Mouse (Mus musculus): ENCODE measurements around the gene Mecr. TPM values are rescaled to one million over a fixed set of nuclear protein-coding genes. Genes with fewer than 3 reads are reported as not detected.
"Not testable (repeated sequence)": the region's sequence is repeated elsewhere in the genome, so short reads cannot be mapped to it uniquely, and the experiment has no call there.

Gene Mecr
- 15.6 and 17.9 TPM in 2 replicates for polyA plus RNA-seq (2011; ENCODE audit: insufficient read depth, insufficient read length, low read depth, missing spikeins)

DNA sequence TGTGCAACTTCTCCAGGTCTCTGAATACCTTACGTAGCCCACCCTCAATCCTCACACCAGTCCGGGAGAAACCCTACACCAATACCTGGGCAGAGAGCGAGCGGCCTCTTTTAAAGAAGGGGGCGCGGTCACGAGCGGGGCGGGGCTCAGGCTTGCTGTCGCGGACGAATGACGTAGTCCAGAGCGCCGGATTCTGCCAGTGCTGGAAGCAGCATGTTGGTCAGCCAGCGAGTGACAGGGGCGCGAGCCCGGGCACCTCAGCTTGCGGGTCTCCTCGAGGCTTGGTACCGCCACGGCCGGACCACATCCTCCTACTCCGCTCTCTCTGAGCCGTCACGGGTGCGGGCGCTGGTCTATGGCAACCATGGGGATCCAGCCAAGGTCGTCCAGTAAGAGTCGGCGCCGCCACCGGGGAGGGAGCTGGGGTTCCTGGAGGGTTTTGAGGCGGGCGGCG lies at the start of gene Mecr:
Gene Mecr, plus strand, starts transcription at position 181 of the 454 bp plus-strand sequence.
- TF ChIP-seq EP300 (IDR thresholded peaks at IDR 0.05; ENCODE audit: insufficient read depth, low read depth, low read length) (0 out of 2 replicates have a peak, but pooled peaks have one; percentile 16), CTCF (IDR thresholded peaks at IDR 0.05; ENCODE audit: low read depth, low read length) (no peak), POLR2A (IDR thresholded peaks at IDR 0.05; ENCODE audit: insufficient read depth, low read length) (no peak)
- peak within 1 kb of the TSS; percentile 89 for H3K4me3 ChIP-seq (ENCODE audit: low read depth, low read length)
- H3K4me1 ChIP-seq (ENCODE audit: control insufficient read depth, insufficient read depth, low read length): no peaks in the 10 kb centered on the region
- H3K9ac ChIP-seq (ENCODE audit: low read depth, poor library complexity, severe bottlenecking): peak within 1 kb of the TSS; percentile 81
- H3K27ac ChIP-seq (ENCODE audit: insufficient read depth, low read length): no peak within 1 kb of the TSS
- H3K27me3 ChIP-seq (ENCODE audit: control insufficient read depth, insufficient read depth, low read length, poor library complexity, severe bottlenecking): no peaks in the 10 kb centered on the region
- H3K9me3 ChIP-seq (replicated peaks; ENCODE audit: control insufficient read depth, insufficient read depth, low read length, poor library complexity, severe bottlenecking): no peaks in the 10 kb centered on the region
- H3K36me3 ChIP-seq (ENCODE audit: control insufficient read depth, insufficient read depth, low read length, poor library complexity, severe bottlenecking): 0 out of 2 replicates have a peak, but pooled peaks cover 2% of the 10 kb centered on the region

DNA sequence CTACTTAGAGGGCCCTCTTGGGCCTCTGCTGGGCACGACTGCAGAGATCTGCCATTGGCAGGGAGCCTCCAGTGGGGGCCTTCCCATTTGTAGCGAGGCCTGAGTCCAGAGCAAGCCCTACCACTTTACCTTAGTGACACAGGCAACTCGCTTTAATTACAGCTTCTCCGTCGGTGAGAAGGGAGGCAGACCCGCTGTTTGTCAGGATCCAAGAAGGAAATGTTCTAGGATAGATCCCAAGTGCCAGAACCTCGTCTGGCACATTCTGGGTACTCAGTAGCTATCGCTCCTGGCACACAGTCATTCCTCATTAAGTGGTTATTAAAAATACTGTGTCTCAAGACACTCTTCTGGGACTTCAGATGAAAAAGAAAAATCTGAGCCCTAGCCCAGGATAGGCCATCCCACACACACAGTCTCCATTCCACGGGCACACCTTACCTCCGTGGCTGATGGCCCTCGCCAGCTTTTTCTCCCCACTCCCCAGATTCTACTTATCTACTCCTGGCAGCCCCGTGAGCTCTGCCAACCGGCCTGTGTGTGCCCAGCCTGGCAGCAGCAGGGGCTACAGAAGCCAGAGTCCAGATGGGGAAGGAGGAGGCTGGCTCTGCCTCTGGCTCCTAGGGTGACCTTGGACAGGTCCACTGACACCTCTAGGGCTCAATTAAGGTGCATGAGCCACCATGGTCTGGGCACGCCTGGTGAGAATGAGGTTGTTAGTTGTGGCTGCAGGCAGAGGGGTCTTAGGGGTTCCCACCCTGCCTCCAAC lies 46.8 kb upstream of the Mecr start:
- Histone ChIP-seq H3K4me1 (ENCODE audit: control insufficient read depth, insufficient read depth, low read length) (no peaks in the 10 kb centered on the region), H3K9me3 (replicated peaks; ENCODE audit: control insufficient read depth, insufficient read depth, low read length, poor library complexity, severe bottlenecking) (no peaks in the 10 kb centered on the region), H3K27me3 (ENCODE audit: control insufficient read depth, insufficient read depth, low read length, poor library complexity, severe bottlenecking) (no peaks in the 10 kb centered on the region), H3K9ac (ENCODE audit: low read depth, poor library complexity, severe bottlenecking) (no peak overlapping the region), H3K27ac (ENCODE audit: insufficient read depth, low read length) (no peak overlapping the region), H3K36me3 (ENCODE audit: control insufficient read depth, insufficient read depth, low read length, poor library complexity, severe bottlenecking) (no peaks in the 10 kb centered on the region), H3K4me3 (ENCODE audit: low read depth, low read length) (no peak overlapping the region)
- TF ChIP-seq EP300 (IDR thresholded peaks at IDR 0.05; ENCODE audit: insufficient read depth, low read depth, low read length): no peak
- TF ChIP-seq POLR2A (IDR thresholded peaks at IDR 0.05; ENCODE audit: insufficient read depth, low read length): no peak
- no peak for TF ChIP-seq CTCF (IDR thresholded peaks at IDR 0.05; ENCODE audit: low read depth, low read length)

DNA sequence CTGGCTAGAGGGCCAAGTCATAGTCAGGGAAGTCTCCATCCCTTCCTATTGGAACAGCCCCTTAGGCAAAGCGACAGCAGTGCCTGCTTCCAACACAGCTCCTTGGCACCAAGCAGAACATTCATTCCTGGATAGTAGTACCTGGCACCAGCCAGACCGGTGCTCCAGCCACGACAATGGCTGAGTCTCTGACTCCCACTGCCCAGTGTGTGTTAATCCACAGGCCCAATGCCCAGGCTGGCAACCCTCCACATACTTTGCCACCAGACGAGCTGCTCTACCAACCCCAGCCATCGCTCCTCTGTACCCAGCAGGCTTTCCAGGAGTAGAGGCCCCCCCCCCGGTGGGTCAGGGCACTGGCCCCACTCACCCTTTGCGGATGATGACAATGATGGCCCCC lies 45.8 kb upstream of the Mecr start:
- Histone ChIP-seq H3K27ac (ENCODE audit: insufficient read depth, low read length) (no peak overlapping the region), H3K36me3 (ENCODE audit: control insufficient read depth, insufficient read depth, low read length, poor library complexity, severe bottlenecking) (no peaks in the 10 kb centered on the region), H3K27me3 (ENCODE audit: control insufficient read depth, insufficient read depth, low read length, poor library complexity, severe bottlenecking) (no peaks in the 10 kb centered on the region), H3K9ac (ENCODE audit: low read depth, poor library complexity, severe bottlenecking) (no peak overlapping the region), H3K4me1 (ENCODE audit: control insufficient read depth, insufficient read depth, low read length) (no peaks in the 10 kb centered on the region), H3K9me3 (replicated peaks; ENCODE audit: control insufficient read depth, insufficient read depth, low read length, poor library complexity, severe bottlenecking) (no peaks in the 10 kb centered on the region), H3K4me3 (ENCODE audit: low read depth, low read length) (no peak overlapping the region)
- TF ChIP-seq CTCF (IDR thresholded peaks at IDR 0.05; ENCODE audit: low read depth, low read length): no peak
- TF ChIP-seq EP300 (IDR thresholded peaks at IDR 0.05; ENCODE audit: insufficient read depth, low read depth, low read length): no peak
- no peak for TF ChIP-seq POLR2A (IDR thresholded peaks at IDR 0.05; ENCODE audit: insufficient read depth, low read length)

DNA sequence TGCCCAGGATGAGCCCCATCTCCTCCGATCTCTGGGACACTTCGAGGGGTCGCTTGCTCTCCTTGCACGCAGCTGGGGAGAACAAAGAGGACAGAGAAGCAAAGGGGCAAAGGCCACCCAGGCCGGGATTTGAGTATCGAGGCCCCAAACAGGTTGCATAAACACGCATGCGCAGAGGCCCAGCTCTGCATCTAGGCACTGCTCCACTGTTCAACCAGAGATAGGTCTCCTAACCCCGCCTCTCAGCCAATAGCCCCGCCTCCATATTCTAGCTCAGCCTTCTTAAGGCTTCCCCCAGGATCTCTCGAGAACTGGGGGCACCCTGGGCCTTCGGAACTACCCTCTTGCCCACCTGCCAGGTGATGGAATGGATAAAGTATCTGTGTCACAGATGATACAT lies 45.4 kb upstream of the Mecr start:
- Histone ChIP-seq H3K27ac (ENCODE audit: insufficient read depth, low read length) (no peak overlapping the region), H3K9me3 (replicated peaks; ENCODE audit: control insufficient read depth, insufficient read depth, low read length, poor library complexity, severe bottlenecking) (no peaks in the 10 kb centered on the region), H3K27me3 (ENCODE audit: control insufficient read depth, insufficient read depth, low read length, poor library complexity, severe bottlenecking) (no peaks in the 10 kb centered on the region), H3K36me3 (ENCODE audit: control insufficient read depth, insufficient read depth, low read length, poor library complexity, severe bottlenecking) (no peaks in the 10 kb centered on the region), H3K9ac (ENCODE audit: low read depth, poor library complexity, severe bottlenecking) (no peak overlapping the region), H3K4me3 (ENCODE audit: low read depth, low read length) (no peak overlapping the region), H3K4me1 (ENCODE audit: control insufficient read depth, insufficient read depth, low read length) (no peaks in the 10 kb centered on the region)
- TF ChIP-seq POLR2A (IDR thresholded peaks at IDR 0.05; ENCODE audit: insufficient read depth, low read length): no peak
- TF ChIP-seq EP300 (IDR thresholded peaks at IDR 0.05; ENCODE audit: insufficient read depth, low read depth, low read length): no peak
- TF ChIP-seq CTCF (IDR thresholded peaks at IDR 0.05; ENCODE audit: low read depth, low read length): no peak

DNA sequence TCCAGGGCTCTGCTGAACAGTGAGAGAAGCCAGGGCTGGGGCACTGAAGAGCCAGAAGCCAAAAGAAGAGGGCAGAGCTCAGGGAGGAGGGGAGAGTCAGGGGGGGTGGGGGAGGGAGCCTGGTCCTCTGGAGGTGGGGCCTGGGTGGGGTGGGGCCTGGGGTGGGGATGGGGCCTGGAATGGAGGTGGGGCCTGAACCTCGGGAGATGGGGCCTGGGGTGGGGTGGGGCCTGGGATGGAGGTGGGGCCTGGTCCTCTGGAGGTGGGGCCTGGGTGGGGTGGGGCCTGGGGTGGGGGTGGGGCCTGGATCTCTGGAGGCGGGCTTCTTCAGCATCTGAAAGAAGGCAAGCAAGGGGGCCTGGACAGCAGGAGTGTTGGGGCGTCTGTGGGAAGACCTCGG lies 44.3 kb upstream of the Mecr start:
- Histone ChIP-seq H3K36me3 (ENCODE audit: control insufficient read depth, insufficient read depth, low read length, poor library complexity, severe bottlenecking) (no peaks in the 10 kb centered on the region), H3K27me3 (ENCODE audit: control insufficient read depth, insufficient read depth, low read length, poor library complexity, severe bottlenecking) (no peaks in the 10 kb centered on the region), H3K4me1 (ENCODE audit: control insufficient read depth, insufficient read depth, low read length) (no peaks in the 10 kb centered on the region), H3K4me3 (ENCODE audit: low read depth, low read length) (peak overlapping the region; percentile 39), H3K27ac (ENCODE audit: insufficient read depth, low read length) (no peak overlapping the region), H3K9me3 (replicated peaks; ENCODE audit: control insufficient read depth, insufficient read depth, low read length, poor library complexity, severe bottlenecking) (no peaks in the 10 kb centered on the region), H3K9ac (ENCODE audit: low read depth, poor library complexity, severe bottlenecking) (no peak overlapping the region)
- no peak for TF ChIP-seq CTCF (IDR thresholded peaks at IDR 0.05; ENCODE audit: low read depth, low read length)
- no peak for TF ChIP-seq POLR2A (IDR thresholded peaks at IDR 0.05; ENCODE audit: insufficient read depth, low read length)
- no peak for TF ChIP-seq EP300 (IDR thresholded peaks at IDR 0.05; ENCODE audit: insufficient read depth, low read depth, low read length)

DNA sequence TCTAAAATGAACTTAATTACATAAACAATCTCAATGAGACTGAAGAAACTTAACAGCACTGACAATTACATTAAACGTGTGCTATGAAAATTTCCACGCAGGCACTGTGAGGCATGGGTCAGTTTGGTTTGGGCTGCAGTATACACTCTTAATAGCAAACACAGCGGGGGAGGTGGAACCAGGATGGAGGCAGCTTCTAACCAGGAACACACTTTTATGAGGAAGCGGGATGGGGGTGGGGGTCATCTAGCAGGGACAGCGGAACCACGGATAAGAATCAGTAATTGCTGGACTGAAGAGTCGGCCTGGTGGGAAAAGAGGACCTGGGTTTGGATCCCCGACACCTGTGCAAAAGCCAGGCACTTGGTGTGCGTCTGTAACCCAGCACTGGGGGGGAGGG lies 39.4 kb upstream of the Mecr start:
- Histone ChIP-seq H3K4me3 (ENCODE audit: low read depth, low read length) (no peak overlapping the region), H3K4me1 (ENCODE audit: control insufficient read depth, insufficient read depth, low read length) (no peaks in the 10 kb centered on the region), H3K9me3 (replicated peaks; ENCODE audit: control insufficient read depth, insufficient read depth, low read length, poor library complexity, severe bottlenecking) (no peaks in the 10 kb centered on the region), H3K36me3 (ENCODE audit: control insufficient read depth, insufficient read depth, low read length, poor library complexity, severe bottlenecking) (no peaks in the 10 kb centered on the region), H3K27ac (ENCODE audit: insufficient read depth, low read length) (no peak overlapping the region), H3K9ac (ENCODE audit: low read depth, poor library complexity, severe bottlenecking) (no peak overlapping the region), H3K27me3 (ENCODE audit: control insufficient read depth, insufficient read depth, low read length, poor library complexity, severe bottlenecking) (no peaks in the 10 kb centered on the region)
- TF ChIP-seq POLR2A (IDR thresholded peaks at IDR 0.05; ENCODE audit: insufficient read depth, low read length) (no peak), CTCF (IDR thresholded peaks at IDR 0.05; ENCODE audit: low read depth, low read length) (no peak), EP300 (IDR thresholded peaks at IDR 0.05; ENCODE audit: insufficient read depth, low read depth, low read length) (no peak)

DNA sequence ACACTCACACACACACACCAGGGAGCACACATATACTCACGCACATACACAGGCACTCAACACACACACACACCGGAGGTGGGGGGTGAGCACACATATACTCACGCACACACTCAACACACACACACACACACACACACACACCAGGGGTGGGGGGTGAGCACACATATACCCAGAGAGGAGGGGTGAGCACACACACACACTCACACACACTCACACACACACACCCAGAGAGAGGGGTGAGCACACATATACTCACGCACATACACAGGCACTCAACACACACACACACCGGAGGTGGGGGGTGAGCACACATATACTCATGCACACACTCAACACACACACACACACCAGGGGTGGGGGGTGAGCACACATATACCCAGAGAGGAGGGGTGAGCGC lies 38.5 kb upstream of the Mecr start:
- not testable (repeated sequence) for H3K4me1 ChIP-seq (ENCODE audit: control insufficient read depth, insufficient read depth, low read length); H3K9ac ChIP-seq (ENCODE audit: low read depth, poor library complexity, severe bottlenecking); H3K36me3 ChIP-seq (ENCODE audit: control insufficient read depth, insufficient read depth, low read length, poor library complexity, severe bottlenecking); H3K4me3 ChIP-seq (ENCODE audit: low read depth, low read length); H3K9me3 ChIP-seq (replicated peaks; ENCODE audit: control insufficient read depth, insufficient read depth, low read length, poor library complexity, severe bottlenecking); H3K27me3 ChIP-seq (ENCODE audit: control insufficient read depth, insufficient read depth, low read length, poor library complexity, severe bottlenecking); H3K27ac ChIP-seq (ENCODE audit: insufficient read depth, low read length)

Data from ES-Bruce4 (cell line).